Mouse (Mus musculus) liver, postnatal 0 days (tissue): ENCODE results near the gene Olfr1369-ps1.

Experiments
- CTCF ChIP-seq: sonication (generic); IDR thresholded peaks from 2 replicates; pipeline ENCODE4 v1.5.1; 2016; ENCODE audit warnings: antibody characterized with exemption, low read depth
- EP300 ChIP-seq: IDR thresholded peaks from 2 replicates; pipeline ENCODE4 v1.6.1; 2016; ENCODE audit warnings: antibody characterized with exemption, low read depth, mild to moderate bottlenecking

DNA sequence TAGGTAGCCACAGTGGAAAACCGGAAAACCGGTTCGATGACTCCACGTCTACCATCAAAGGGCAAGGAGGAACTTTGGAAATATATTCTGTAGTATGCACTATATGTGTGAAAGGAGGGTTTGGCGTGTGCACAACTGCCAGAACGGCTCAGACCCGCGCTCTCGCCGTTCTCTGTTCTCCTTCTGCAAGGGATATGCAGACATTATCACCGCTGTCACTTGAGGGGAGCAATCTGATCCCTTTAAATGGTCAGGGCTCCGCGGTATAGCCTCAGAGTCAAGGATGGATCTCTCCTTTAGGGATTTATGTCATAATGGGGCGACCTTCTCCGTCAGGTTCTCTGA is 48.2 kb downstream of the Olfr1369-ps1 start:
- TF ChIP-seq CTCF, result no peak
- no peak for TF ChIP-seq EP300
